Mouse (Mus musculus) 416B (cell line): ENCODE data around the gene Actr5.

Source experiments
- DNase-seq: peaks from one replicate; pipeline ENCODE4 v3.0.0; 2011; ENCODE audit warnings: low read depth

The Actr5 gene

DNA sequence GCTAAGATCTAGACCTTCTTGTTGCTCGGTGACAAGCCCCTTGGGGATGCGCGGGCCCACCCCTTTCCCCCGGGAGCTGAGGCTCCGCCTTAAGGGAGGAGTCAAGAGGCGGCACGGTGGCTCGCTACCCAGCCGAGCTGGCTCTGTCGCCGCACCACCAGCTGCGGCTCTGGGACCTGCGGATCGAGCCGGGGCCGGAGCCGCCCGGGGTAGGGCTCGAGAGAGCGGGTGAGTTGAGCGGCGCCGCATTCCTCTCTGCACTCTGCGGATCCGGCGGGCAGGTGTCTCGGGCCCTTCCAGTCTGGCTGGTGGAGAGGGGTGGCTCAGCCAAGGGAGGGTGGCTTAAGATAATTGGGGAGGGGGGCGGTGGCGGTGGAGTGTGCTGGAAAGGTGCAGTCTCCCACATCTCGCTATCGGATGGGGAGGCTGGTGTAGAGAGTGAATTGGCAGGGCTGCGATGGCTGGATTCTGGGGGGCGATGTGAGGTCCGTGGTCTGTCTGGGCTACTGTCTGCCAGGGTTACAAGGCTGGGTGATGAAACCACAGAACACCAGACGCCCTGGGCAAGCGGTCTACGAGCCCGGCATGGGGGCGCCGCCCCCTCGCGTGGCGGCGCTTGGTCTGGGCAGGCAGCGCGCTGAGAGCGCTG lies 42.5 kb downstream of the Actr5 start:
- DNase-seq, result peak; percentile 67

DNA sequence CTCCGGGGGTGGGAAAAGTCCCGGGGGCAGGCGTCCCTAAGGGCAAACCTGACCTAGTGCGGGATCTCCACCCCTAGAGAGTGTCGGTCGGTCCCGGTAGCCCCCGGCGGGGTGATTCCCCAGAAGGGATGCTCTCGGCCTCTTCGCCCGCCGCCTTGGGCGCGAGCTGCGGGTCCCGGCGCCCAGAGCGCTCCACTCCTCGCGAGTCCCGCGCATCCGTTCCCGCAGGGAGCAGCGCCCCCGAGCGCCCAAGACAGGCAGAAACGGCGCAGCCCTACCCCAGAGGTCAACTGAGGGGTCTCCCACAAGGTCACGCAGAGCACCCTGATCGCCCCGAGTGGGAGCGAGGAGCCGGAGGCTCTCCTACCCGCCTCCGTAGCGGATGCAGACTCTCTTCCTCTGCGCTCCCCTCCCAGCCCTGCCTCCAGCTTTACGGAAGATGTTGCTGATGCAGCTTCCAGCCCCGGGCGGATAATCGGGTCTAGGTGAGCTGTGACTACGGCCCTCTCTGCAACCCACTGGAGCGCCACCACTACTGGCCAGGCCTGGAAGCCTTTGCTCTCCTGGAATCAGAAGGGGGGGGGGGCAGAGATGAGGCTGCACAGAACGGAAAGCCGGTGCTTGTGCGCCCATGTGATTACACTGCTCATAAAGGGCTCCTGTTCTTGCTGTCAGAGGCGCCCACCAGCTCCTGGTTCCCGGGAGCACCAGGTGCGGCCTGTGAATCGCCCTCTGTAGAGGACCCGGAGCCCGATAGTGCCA lies 43.2 kb downstream of the Actr5 start:
- DNase-seq, result no peak

DNA sequence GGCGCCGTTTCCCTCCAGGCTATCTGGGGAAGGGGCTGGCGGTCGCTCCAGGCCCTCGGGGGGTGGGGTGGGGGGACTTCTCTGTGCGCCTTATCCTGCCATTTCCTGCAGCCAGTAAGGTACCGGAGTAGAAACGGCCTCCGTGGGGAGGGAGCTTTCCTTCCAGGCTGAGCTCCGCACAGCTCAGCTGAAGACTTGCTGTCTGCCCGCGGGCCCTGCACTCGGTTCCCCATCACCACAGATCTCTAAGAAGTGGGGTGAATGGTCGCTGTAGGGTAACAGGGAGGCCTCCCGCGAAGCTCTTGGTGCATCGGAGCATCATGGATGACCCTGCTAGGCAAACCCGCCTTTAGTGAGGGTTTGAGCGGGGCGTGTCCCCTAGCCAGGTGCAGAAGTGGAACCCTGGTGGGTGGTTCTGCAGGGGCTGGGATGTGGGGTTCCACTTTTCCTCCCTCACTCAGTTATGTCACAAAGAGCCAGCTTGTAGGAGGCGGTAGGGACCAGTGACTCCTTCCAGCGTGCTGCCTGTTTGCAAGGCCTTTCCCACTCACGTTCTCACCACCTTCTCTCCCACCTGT lies 43.8 kb downstream of the Actr5 start:
- DNase-seq, result no peak

DNA sequence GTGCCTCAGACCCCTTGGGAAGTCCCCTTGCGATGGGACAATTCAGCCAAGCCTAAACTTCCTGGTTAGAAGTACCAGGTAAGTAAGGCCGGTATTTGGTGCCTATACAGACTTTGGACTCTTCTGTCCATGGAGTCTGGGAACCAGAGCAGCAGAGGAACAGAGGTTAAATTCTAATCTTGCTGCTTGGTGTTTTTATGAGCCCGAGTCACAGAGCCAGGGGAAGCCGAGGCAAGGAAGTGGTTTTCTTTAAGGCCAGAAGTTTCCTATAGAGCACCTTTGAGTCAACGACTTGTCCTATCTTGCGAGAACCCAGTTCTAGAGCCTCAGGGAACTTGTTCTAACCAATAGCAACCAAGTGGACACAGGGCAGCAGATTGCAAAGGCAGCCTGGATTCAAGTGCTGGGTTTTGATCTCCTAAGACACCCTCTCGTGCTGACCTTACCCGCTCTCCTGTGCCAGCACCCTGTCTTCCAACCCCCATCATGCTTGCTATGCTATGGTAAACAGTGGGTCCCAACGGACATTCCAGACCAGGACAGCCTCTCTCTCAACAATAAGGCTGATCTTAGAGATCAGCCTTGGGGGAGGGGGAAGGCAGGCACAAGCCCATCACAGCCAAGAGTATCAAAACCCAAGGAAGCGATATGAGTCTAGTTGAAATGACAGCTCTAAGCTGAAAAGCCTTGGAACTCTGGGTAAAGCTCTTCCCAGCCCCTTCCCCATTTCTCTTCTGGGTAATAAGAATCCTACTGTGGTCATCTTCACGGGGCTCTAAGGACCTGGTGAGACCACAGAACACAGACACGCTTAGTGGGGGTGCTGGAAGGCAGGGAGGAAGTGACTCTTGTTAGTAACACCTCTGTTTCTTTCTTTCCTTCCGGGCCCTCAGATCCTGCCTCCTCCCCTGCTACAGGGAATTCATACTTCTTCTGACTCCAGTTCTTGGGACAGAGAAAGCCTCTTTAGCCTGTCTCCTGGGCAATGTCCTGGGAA lies 44.8 kb downstream of the Actr5 start:
- DNase-seq, result peak; percentile 46

DNA sequence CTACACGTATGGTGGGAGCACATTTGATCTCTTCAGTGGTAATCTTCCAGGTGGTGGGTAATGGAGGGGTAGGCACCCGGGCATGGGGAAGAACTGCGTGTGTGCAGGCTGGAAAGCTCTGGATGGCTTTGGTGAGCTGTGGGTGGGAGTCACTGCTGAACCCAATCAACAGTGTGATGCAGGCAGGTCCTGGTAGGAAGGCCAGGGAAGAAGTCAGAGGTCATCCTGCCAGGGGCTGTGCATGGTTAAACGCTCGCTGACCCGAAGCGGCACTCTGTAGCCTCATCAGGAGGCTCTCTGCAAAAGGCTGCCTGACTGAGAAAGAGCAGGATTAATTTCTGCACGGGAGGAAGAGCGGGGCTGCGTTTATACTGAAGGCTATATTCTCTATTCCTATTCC lies 45.9 kb downstream of the Actr5 start:
- DNase-seq, result no peak

DNA sequence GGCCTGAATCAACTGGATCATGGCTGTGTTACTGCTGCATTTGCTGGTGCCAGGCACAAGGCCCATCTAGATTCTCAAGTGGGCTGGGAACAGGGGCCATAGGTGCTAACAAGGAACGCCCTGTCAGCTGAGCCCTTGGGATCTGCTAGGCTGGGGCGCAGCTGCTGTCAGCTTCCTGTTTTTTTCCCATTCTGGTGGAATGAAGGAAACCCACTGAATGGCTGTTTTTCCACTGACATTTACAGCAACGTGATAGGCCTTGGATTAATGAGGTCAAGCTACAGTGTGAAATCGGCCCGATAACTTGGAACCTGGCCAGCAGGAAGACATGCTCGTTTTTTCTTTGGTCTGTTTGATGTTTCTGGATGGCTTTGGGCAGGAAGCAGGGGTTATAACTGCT lies 48.1 kb downstream of the Actr5 start:
- peak; percentile 83 for DNase-seq

DNA sequence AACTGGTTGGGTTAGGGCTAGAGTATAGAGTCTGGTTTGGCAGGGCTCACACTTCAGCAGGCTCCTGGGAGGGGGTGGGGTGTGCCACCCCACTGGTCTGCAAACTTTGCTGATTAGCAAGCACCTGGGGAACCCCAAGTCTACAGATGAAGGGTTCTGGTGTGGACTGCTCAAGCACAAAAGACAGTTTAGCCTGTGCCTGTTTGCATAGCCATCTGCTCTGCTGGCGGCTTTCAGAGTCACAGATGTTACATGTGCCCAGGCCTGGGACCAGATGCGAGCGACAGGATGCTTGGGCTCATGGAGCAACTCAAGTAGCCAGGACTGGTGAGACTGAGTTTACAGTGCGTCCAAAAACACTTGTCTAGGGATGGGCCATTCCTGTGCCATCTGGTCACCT lies 48.8 kb downstream of the Actr5 start:
- no peak for DNase-seq

DNA sequence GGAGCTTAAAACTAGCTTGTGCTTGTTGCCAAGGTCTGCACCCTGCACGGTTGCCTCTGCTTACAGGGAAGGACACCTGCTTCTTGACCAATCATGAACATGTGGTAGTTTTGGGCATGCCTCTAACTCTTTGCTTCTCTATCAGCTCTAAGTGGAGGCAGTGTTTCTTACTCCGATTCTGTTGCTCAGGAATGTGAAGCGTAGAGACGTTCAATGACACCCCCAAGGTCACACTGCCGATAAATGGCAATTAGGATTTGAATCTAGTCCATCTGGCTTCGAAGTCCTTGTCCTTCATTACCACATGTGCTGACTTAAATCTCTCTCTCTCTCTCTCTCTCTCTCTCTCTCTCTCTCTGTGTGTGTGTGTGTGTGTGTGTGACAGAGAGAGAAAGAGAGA lies 49.4 kb downstream of the Actr5 start:
- no peak for DNase-seq

DNA sequence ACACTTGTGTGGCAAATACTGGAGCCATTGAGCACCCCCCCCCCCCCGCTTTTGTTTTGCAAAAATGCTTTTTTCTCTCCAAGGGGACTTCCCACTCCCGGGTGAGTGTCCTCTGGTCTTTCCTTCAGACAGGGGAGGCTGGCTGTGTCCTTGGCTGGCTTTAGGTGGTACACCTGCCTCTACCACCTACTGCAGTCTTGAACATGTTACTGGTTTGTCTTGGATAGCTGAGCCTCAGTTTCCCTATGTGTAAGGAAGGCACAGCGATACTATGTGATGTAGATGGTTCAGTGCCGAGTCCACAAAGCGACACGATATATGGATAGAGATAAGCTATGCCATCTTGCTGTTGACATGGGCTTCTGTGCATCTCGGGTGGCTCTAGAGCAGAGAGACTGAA lies 50.1 kb downstream of the Actr5 start:
- no peak for DNase-seq

DNA sequence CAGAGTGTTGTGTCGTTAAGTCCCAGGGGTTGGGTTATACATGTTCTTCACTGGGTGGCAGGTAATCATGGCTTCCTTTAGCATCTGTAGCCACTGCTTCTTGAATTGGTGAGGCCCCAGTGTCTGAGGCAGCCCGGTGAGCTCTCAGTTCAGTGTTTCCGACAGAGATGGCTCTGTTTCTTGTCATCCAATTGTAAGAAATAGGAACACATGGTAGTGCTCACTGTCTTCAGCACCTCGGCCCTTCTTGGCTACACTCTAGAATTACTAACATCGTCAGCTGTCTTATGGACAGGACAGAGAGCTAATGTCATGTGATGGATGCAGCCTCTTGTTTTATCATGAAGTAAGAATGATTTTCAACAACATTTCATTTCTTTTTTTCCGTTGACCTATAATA lies 50.5 kb downstream of the Actr5 start:
- DNase-seq, result no peak

DNA sequence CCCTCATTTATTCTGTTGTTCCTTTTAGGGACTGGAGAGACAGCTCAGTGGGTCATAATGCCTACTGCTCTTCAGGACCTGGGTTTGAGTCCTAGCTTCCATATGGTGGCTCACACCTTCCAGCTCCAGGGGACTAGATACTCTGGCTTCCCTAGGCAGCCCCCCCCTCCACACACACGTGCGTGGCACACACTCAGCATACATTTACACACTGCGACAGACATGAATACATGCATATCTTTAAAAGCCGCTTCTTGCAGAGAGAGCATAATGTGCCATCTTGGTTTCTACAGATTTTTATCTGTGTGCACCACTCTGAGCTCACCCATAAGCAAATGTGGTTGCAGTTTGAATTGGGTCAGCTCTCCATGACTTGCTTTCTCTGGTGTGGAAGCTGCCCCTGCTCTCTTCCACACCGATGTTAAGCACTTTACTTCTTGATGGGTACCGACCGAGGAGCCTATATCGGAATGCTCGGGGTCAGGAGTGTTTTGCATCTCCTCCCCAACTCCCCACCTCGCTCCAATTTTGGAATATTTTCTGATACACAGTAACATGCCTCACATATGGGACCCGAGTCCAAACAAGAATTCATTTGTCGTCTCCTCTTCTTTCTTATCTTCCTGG lies 51.3 kb downstream of the Actr5 start:
- no peak for DNase-seq

DNA sequence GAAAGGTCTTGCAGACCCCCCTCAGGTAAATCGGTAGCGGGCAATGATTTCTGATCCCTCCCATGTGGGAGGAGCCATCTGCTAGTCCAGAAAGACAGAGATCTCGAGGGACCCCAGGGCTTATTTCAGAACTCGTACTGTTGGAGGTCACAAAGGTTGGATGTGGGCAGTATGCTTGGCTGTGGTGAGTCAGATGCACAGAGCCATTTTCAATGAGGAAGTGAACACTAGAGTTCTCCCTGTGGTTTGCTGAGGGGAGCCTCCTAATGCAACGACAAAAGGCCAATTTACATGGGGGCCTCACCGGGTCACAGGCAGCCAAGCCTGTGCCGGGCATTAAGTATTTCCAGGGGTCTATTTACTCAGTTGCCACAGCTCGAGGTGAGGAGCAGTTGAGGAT lies 53.3 kb downstream of the Actr5 start:
- peak; percentile 76 for DNase-seq

DNA sequence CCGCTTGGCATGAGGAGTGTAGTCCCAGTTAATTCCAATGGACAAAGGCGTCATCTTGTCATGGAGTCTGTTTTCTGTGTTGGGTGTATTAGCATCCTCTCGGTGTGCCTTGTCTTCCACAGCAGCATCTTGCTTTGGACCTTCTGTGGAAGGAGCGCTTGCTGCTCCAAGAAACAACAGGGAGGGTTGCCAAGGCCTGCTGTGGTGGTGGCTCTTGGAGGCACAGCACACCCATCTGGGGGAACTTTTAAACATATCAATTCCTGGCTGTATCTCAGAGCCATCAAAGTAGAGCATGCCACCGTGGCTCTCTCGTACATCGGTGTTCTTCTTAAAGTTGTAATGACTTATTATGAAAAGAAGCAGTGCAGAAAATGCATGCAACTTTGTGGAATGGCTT lies 54.4 kb downstream of the Actr5 start:
- no peak for DNase-seq

DNA sequence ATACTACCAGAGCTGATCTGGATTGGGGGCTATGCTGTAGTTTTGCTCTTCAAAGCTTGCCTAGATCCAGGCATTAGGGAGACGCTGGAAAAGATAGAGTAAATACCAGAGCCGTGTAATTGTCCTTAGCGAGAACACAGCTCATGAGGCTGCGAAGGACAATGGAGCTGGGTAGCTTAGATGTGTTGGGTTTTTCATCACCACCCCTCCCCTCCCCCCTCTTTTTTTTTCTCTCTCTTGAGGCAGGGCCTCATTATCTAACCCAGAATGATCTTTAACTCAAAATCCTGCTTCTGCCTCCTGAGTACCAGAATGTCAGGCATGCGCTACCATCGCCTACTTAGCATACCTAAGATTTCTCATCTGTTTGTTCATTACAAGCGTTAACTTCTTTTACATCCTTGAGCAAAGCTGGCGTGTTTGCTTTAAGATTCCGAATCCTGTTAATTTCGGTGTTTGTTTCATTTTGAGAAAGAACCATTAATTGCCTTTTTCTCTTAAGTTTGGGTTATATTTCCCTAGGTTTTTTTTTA lies 55.7 kb downstream of the Actr5 start:
- no peak for DNase-seq

DNA sequence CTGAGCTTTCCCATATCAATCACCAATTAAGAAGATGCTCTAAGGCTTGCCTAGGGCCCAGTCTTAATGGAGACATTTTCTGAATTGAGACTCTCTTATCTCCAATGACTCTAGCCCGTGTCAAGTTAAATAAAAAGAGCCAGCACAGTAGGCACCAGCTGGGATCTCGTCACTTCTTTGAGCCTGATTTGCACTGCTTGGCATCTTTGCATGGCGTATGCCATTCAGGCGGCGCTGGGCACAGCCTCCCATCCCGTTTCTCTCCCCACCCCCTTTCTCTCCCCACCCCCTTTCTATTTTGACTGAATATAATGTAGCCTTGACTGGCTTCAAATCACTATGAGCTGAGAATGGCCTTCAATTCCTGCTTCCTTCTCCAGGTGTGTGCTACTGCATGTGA lies 57.0 kb downstream of the Actr5 start:
- no peak for DNase-seq

DNA sequence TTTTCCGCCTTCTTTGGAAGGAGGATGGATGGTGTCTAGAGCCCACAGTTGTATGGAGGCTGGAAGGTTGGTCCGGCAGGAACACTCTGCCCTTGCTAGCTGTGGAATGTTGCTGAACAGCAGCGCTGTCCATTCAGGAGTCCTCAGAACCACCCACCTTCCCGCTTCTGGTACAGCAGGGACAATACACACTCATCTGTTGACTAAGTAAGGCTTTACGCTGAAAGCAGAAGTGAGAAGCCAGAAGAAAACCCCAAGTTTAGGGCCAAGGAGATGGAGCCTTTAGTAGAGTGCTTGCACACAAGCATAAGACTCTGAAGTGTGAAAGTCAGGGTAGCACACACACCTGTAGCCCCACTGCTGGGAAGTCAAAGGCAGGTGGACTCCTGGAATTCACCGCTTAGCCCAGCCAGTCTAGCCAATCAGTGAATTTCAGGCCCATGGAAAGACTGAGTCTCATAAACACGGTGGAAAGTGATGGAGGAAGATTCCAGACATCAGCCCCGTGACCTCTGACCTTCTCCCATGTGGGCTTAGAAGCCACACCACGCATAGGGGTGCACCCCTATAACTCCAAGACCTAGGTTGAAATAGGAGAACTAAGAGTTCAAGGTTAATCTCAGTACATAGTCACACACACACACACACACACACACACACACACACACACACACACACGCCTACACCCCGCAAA lies 57.8 kb downstream of the Actr5 start:
- DNase-seq, result no peak

DNA sequence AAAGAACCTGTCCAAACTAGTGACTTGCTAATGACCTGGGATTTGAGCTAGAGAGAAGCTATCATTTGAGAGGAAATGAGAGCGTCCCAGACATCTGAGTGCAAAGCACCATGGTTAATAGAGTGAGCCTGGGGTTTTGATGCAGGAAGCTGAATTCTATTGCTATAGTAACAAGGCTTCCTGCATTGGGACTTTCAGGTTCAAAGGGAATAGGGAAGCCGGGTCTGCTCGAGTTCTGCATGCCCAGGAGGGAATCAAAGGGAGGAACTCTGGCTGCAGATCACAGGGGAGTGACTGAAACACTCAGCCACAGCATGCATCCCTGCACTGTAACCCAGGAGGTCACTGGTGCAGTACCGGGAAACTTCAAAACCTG lies 58.3 kb downstream of the Actr5 start:
- no peak for DNase-seq

DNA sequence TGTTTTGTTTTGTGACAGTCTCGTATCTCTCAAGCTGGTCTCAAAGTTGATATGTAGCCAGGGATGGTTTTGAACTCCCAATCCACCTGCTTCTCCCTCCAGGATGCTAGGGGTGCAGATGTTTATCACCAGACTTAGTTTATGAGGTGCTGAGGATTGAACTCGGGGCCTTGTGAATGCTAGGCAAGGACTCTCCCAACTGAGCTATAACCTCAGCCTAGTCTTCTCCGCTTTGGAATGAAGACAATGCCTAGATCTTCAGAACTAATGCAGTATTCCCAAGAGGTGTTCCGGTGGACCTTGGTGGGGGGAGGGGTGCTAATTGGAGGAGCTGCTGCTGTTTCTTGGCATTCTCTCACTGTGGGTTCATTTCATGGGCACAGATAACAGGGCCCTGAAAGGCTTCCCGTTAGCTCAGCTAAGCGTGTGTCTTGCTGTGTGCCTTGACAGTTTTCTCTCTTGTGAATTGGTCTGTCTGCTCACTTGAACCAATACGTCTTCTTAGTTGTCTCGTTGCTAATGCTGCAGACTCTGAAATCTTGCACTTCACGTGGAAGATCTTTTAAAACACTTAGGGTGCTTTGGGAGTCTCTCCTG lies 59.7 kb downstream of the Actr5 start:
- no peak for DNase-seq

DNA sequence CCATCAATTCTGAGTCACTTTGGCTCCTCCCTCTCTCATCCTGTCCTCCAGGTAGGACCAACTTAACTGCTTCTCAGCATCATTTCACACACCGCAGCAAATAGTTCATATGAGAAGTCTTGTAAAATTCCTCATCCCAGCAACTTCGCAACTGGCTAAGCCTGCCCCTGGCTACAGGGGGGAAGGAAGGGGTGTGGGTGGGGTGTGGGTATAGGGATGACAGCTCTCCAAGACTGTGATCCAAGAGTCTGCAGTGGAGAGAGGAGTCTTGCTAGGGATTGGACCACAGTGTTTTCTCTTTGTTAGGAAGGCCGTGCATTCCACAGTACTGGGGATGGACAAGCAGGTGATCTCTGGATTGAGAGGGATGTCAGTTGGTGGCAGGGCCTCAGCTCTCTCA lies 60.2 kb downstream of the Actr5 start:
- DNase-seq, result no peak

DNA sequence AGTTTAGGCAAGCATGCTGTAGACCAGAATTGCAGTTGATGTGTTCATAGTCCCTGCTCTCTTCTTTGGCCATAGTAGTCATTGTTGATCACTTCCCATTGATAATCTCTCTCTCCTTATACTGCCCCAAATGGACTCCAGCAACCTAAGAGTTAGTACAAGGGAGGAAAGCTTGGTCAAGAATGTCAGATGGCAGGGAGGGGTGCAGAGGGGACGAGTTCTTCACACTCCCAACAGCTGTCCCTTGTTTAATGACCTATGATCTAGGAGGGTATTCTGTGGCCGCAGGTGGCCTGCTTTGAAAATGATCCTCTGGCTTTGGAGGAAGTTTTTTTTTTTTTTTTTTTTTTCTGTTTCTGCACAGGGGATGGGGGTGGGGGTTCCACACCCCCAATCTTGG lies 61.7 kb downstream of the Actr5 start:
- DNase-seq, result no peak

DNA sequence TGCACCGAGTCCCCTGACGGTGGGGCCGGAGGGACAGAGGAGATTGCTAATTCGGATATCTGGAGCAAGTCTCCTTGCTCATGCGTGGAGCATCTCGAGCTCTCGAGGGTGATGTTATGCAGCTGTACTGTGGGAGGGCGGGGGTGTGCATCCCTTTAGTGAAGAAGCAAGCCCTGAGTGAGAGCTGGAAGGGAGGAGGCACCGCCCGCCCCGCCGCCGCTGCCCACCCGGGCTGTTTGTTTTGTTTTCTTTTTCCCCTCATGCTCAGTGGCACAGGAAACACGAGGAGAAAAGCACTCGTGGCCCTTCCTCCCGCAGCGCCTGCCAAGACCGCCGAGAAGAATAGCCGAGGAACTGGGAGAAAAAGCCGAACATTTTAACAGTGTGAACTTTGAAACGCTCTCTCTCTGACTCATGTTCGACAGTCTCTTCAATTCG lies 63.1 kb downstream of the Actr5 start:
- no peak for DNase-seq
